Mouse (Mus musculus) cerebellum, adult 9-10 months (tissue): Measurements from ENCODE around the gene Iqcn.

ENCODE experiments used
- DNase-seq: peaks from one replicate; pipeline ENCODE4 v3.0.0; 2022

Gene Iqcn

GRCm38 (mm10) chr8:70679404-70679803 lies 23.9 kb upstream of the Iqcn start:
- no peak for DNase-seq

DNA sequence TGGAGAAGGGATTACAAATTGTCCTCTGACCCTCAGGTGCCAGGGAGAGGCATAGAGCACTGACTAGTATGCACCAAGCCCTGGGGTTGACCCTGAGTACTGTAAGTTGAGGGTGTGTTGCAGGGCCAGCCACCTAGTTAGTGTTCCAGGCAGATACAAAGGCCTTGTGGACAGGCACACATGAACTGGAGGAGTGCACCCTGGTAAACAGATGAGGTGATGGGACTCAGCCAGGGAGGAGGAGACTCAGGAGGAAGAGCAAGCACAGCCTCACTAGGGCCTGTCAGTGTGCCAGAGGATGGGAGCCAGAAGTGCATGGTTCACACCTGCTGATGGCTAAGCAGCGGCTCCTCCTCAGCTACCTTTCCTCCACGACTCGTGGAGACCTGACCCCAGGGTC lies 23.2 kb upstream of the Iqcn start:
- no peak for DNase-seq

GRCm38 (mm10) chr8:70681410-70681809 lies 21.8 kb upstream of the Iqcn start:
- no peak for DNase-seq

DNA sequence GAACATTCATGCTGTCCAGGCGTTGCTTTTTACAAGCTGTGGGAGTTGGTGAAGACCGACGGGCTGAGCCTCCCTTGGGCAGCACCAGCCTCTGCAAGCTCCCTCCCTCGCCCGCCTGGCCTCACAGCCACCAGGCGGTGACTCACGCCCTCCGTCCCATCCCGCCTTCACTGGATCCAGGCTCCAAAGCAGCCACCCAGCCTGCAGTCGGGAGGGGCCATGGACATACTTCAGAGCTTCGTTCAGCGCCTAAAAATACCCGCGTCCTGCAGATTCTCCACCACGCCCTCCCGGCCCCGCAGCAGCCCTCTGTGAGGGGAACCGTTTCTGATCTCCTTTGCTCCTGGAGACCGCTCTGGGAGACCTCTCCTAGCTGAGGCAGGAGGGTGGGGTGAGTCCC lies 21.1 kb upstream of the Iqcn start:
- DNase-seq, result no peak

DNA sequence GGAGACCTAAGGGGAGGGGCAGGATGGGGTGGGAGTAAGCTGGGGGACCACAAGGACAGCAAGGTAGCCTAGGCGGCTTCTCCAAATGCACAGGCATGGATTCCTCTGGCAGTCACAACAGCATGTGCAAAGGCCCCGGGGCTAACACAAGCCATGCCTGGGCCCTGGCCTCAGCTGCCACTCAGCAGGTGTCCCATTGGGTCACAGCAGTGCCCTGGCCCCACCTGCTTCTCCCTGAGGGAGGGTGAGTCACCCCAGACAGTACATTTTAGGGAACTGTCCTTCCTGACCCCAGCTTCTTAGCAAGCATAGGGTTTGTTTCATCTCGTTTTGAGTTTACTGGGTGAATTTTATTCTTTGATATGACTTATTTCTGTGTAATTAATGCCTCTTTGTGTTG lies 20.6 kb upstream of the Iqcn start:
- no peak for DNase-seq

DNA sequence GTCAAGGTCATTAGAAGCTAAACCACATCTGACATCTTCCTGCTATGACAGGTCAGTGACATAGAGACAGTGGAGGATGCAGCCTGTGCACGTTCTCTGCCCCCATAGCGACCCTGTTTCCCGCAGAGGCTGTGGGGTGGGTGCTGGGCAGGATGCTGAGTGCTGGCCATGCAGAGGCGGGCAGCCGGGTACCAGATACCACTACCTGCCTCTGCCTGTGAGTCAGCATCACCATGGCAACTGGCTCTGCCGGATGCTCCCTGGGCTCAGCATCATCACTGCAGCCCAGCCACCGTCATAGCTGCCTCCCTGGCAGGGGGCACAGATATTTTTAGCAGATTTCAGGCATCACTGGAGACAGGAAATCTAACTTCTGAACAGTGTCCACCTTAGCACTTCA lies 19.0 kb upstream of the Iqcn start:
- no peak for DNase-seq

DNA sequence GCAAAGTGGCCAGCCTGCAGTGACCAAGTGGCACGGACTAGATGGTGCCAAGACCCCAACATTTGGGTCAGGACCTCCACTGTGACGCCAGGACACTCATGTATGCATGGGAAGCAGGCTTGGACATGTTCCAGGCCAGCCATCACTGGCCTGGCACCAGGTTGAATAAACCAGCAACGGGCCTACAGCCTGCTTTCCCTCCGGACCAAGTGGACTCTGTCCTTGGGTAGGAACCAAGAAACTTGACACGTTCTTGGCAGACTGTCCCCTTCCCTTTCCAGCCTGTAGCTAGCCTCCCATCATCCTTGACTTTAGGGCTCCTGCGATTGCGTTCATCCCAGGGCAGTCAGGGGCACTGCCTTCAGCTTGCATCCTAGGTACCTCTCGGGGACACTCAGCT lies 15.7 kb upstream of the Iqcn start:
- no peak for DNase-seq

DNA sequence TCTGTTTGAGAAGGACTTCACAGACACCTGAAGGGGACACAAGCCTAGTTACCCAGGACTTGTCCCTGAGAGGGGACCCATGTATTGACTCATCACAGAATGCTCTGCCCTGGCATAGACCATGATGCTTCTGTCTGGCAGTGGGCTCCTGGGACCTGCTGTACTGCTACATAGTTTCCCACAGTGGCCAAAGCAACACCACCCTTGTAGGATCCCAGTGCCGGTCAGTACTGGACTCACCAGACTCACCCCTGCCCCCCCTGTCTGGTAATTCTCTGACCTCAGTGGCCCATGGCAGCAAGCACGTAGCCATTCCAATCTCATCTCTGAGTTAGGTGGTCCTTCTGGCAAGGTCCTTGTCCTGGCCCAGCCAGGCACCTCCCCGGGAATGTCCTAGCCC lies 15.1 kb upstream of the Iqcn start:
- DNase-seq, result no peak

DNA sequence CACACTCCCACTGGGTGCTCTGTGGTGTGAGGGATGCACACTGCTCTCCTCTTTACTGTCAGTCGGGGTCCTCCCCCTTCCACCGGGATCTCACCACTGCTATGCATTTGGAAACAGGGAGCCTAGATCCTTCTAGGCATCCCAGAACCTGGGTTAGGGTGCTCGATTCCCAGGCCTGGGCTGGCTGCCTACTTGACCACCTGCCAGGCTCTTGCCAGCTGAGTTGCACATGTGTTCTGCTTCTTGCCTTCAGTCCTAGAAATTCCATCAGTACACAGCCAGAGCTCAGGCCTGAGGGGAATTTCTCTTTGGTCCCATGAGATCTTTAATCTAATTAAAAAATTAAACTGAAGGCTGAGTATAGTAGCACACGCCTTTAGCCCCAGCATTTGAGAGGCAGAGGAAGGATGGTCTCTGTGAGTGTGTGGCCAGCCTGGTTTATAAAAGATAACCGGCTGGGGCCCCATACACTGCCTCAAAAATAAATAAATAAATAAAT lies 13.3 kb upstream of the Iqcn start:
- no peak for DNase-seq

- DNase-seq, result no peak
These were observed 12.0 kb upstream of the Iqcn start for GRCm38 (mm10) chr8:70691230-70691629.

DNA sequence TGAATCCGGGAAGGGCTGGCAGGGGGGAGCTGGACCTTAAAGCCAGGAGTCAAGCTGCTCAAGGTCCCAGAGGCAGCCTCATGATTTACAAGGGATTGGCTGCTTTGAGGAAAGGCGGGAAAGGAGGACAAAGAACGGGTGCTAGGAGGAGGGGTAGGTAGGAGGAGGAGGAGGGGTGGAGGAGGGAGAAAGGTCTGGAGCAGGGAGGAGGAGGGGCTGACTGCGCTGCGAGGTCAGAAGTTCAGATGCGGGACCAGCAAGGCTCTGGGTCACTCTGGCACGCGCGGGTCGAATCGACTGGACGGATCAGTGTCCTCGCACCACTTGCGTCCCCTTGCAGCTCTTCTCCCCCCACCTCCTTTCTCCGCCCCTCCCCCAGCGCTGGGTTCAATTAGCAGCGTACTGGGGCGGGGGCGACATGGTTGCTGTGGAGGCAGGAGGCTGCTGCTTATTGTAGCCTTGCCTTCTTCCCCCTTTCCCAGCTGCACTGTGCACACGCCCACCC lies 11.5 kb upstream of the Iqcn start:
- no peak for DNase-seq

GRCm38 (mm10) chr8:70693636-70694035 lies 9.6 kb upstream of the Iqcn start:
- no peak for DNase-seq

DNA sequence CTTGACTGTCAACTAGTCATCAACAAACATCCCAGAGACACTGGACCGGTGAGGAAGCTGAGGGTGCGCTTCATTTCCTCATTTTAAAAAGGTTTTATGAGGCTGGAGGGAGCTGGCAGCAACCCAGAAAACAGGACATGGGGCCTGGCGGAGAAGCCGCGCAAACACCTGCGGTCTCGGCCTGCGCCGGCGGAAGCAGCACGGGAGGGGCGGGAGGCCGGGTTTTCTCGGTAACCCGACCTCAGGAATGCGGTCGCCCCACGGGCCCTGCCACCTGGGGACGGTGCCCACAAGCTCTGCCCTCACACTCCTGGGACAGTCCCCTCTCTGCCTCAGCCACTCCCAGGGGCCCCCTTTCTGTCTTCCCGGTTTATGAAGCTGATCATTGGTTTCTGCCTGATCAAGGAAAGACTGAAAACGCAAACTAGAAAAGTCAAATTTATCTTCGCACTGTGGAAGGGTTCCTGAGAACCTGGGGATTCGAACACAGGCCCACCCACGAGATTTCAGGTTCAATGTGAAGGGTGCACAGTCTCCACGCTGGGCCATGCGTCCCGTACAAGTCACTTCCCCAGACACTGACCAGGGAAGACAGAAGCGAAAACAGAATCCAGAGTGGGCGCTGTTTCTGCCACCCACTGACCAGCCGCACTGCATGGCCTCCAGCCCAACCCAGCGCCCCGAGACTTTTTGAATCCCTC lies 7.8 kb upstream of the Iqcn start:
- DNase-seq, result peak; percentile 57

- DNase-seq, result peak; percentile 69
These were observed 7.0 kb upstream of the Iqcn start for GRCm38 (mm10) chr8:70696019-70696885.

DNA sequence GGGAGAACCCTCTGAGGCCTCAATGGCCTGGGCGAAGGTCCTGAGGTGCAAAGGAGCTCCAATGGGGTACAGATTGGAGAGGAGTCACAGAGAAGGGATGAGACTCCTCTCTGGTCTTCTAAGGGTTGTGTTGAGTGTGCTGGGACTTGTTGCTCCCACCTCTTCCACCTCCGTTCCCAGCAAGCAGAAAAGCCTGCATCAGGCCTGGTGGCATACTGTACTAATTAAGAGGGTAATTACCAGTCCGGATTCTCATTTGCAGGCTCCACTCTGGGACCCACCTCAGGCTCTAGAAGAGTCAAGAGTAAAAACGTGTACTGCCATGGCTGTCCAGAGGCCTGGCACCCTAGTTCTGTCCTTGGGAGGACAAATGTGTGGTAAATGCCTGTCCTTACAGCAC lies 6.3 kb upstream of the Iqcn start:
- DNase-seq, result peak; percentile 63

- DNase-seq, result no peak
These were observed 5.6 kb upstream of the Iqcn start for GRCm38 (mm10) chr8:70697366-70698250.

GRCm38 (mm10) chr8:70698310-70699109 lies 4.7 kb upstream of the Iqcn start, which contains the start of gene Jund:
Gene Jund, plus strand, starts transcription at chr8:70698949.
- DNase-seq, result peak; percentile 99

DNA sequence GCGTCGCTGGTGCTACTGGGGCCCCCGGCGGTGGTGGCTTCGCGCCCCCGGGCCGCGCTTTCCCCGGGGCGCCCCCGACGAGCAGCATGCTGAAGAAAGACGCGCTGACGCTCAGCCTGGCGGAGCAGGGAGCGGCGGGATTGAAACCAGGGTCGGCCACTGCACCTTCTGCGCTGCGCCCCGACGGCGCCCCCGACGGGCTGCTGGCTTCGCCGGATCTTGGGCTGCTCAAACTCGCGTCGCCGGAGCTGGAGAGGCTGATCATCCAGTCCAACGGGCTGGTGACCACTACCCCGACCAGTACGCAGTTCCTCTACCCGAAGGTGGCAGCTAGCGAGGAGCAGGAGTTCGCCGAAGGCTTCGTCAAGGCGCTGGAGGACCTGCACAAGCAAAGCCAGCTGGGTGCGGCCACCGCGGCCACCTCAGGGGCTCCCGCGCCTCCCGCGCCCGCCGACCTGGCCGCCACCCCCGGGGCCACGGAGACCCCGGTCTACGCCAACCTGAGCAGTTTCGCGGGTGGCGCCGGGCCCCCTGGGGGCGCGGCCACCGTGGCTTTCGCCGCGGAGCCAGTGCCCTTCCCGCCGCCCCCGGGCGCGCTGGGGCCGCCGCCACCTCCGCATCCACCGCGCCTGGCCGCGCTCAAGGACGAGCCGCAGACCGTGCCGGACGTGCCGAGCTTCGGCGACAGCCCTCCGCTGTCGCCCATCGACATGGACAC lies 4.0 kb upstream of the Iqcn start:
- DNase-seq, result peak; percentile 77

- peak; percentile 90 for DNase-seq
These were observed 3.3 kb upstream of the Iqcn start for GRCm38 (mm10) chr8:70699834-70700554.

GRCm38 (mm10) chr8:70700555-70700922 lies 2.7 kb upstream of the Iqcn start:
- DNase-seq, result peak; percentile 91
